Comparison of ENCODE assay signal across 11 mouse cellular contexts in the genomic region with DNA sequence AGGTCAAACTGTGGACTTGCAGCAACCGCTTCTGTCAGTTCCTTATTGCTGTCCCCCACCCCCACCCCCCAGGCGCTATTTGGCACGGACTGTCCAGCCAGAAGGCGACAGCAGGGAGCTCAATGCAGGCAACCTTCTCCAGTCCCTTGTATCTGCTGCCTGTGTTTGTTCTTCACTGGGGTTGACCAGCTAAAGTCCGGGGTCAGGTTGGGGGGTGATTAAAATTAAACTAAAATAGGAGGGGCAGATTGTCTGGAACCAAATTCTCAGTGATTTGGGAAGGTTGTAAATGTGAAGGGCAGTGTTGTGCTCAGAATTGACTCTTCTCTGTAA. TPM values are rescaled to one million over a fixed set of nuclear protein-coding genes. Genes with fewer than 3 reads are reported as not detected.
A peak's percentile ranks its signal among the peaks of the same experiment; 100 is the strongest.
DNase-seq lines count a peak whose midpoint lies in the region; ATAC-seq and TF ChIP-seq lines count a peak whose summit lies in the region.
"Had no signal": no experiment of that assay in that cellular context is flagged by ENCODE, and none has a peak within 500 bp of the region (broad histone marks: within the 10 kb centered on the region; RNA-seq: fewer than 3 reads in every experiment).

No protein-coding gene starts in this region.

- H3K4me1 ChIP-seq in cerebellum, adult 2 months (ENCODE audit: control insufficient read depth, insufficient read depth, low read length) = peaks cover 6% of the 10 kb centered on the region
- H3K4me1 ChIP-seq in ES-E14 (ENCODE audit: control insufficient read depth in 2 of 2, insufficient read depth in 2 of 2, low read length in 2 of 2, poor library complexity in 1 of 2) = peaks cover 0 to 21% of the 10 kb centered on the region in 2 experiments; a peak in 2 of 4 replicates
- peaks cover 6% of the 10 kb centered on the region for H3K4me1 ChIP-seq in hindbrain, embryonic 16.5 days (ENCODE audit: control insufficient read depth, insufficient read depth, low read depth, low read length)
- H3K4me1 ChIP-seq in liver, embryonic 15.5 days (replicated peaks) = no peaks in the 10 kb centered on the region

- WGBS in cerebellum, adult 2 months = 2% methylated on average over 5 of the region's 5 CpGs
- under 1% methylated on average over 5 of the region's 5 CpGs for WGBS in hindbrain, embryonic 16.5 days
- WGBS in liver, embryonic 15.5 days (ENCODE audit: insufficient replicate concordance) = 5% methylated on average over 5 of the region's 5 CpGs

- H3K4me2 ChIP-seq in hindbrain, embryonic 16.5 days (ENCODE audit: low read length) = peak overlapping the region; percentile 79
- H3K4me2 ChIP-seq in liver, embryonic 15.5 days = peak overlapping the region; percentile 16; the same call in 1 of the 2 replicates

- no peaks in the 10 kb centered on the region for H3K9me3 ChIP-seq in ES-E14 (ENCODE audit: control insufficient read depth, insufficient read depth, low read depth, low read length)
- H3K9me3 ChIP-seq in hindbrain, embryonic 16.5 days (ENCODE audit: control insufficient read depth, low read length) = no peaks in the 10 kb centered on the region
- no peaks in the 10 kb centered on the region for H3K9me3 ChIP-seq in liver, embryonic 15.5 days (replicated peaks)

- no peak for TF ChIP-seq CTCF in cerebellum, adult 2 months (IDR thresholded peaks at IDR 0.05; ENCODE audit: borderline replicate concordance, insufficient read depth, low read depth, low read length)

- TF ChIP-seq POLR2A in cerebellum, adult 2 months (IDR thresholded peaks at IDR 0.05; ENCODE audit: borderline replicate concordance, insufficient read depth, low read length) = no peak

- in situ Hi-C loops in ES-E14 (cut with MboI; ENCODE audit: low sequenced_read_pairs in 2 of 2, unreplicated experiment in 2 of 2) = no loop called here

- H3K36me3 ChIP-seq in ES-E14 (ENCODE audit: control insufficient read depth, insufficient read depth, low read length, poor library complexity, severe bottlenecking) = no peaks in the 10 kb centered on the region
- no peaks in the 10 kb centered on the region for H3K36me3 ChIP-seq in hindbrain, embryonic 16.5 days (ENCODE audit: control insufficient read depth, insufficient read depth, low read length)
- H3K36me3 ChIP-seq in liver, embryonic 15.5 days (replicated peaks) = no peaks in the 10 kb centered on the region

- no peak for ATAC-seq in hindbrain, embryonic 16.5 days
- ATAC-seq in liver, embryonic 15.5 days (ENCODE audit: insufficient read depth) = no peak
- ATAC-seq: inflammation-experienced regulatory T-cells, adult 6 months had no signal

- no peaks in the 10 kb centered on the region for H3K27me3 ChIP-seq in cerebellum, adult 2 months (ENCODE audit: control insufficient read depth, insufficient read depth, low read length)
- H3K27me3 ChIP-seq in hindbrain, embryonic 16.5 days (replicated peaks; ENCODE audit: control insufficient read depth, insufficient read depth, low read length) = no peaks in the 10 kb centered on the region
- peaks cover 17% of the 10 kb centered on the region for H3K27me3 ChIP-seq in liver, embryonic 15.5 days

- H3K27ac ChIP-seq in cerebellum, adult 2 months (ENCODE audit: insufficient read depth, low read length) = peak overlapping the region; percentile 99
- no peak overlapping the region; the same call in 1 of the 2 replicates for H3K27ac ChIP-seq in ES-E14 (ENCODE audit: insufficient read depth, low read depth, low read length, poor library complexity, severe bottlenecking)
- peak overlapping the region; percentile 93 for H3K27ac ChIP-seq in hindbrain, embryonic 16.5 days (ENCODE audit: low read depth, low read length)
- no peak overlapping the region for H3K27ac ChIP-seq in liver, embryonic 15.5 days (replicated peaks)

- DNase-seq in cerebellum, adult 2 months = no peak
- DNase-seq in cerebellum, postnatal 25 days = no peak
- no peak for DNase-seq in ES-E14 (ENCODE audit: low read depth, low spot score)
- DNase-seq in adrenal gland, adult 18-20 months (ENCODE audit: low spot score in 2 of 2) = no peak
- DNase-seq in adrenal gland, adult (ENCODE audit: inconsistent age in 2 of 2, low spot score in 1 of 2) = no peak
- no peak for DNase-seq in layer of hippocampus, adult 8-10 months (ENCODE audit: low spot score in 2 of 2)
- DNase-seq: thymus, postnatal 14 days had no signal

- H3K4me3 ChIP-seq in cerebellum, adult 2 months (replicated peaks; ENCODE audit: insufficient read depth, low read depth, low read length) = peak overlapping the region; percentile 97
- H3K4me3 ChIP-seq in ES-E14 (ENCODE audit: insufficient read depth in 1 of 2, low read depth in 1 of 2, low read length in 2 of 2, poor library complexity in 1 of 2, severe bottlenecking in 1 of 2) = peak overlapping the region; percentile 68 to 76
- peak overlapping the region; percentile 68 for H3K4me3 ChIP-seq in hindbrain, embryonic 16.5 days (ENCODE audit: low read length)
- no peak overlapping the region for H3K4me3 ChIP-seq in liver, embryonic 15.5 days (replicated peaks)

- peak overlapping the region; percentile 80 for H3K9ac ChIP-seq in ES-E14 (ENCODE audit: insufficient read depth, low read depth, low read length, poor library complexity, severe bottlenecking)
- peak overlapping the region; percentile 87 for H3K9ac ChIP-seq in hindbrain, embryonic 16.5 days (ENCODE audit: low read depth, low read length)
- H3K9ac ChIP-seq in liver, embryonic 15.5 days = no peak overlapping the region

TF ChIP-seq in ES-E14, 5 proteins besides CTCF, POLR2A, EP300 and RAD21:
- no peak for TF ChIP-seq MAFK (IDR thresholded peaks at IDR 0.05; ENCODE audit: insufficient read depth, low read depth, low read length)
- no peak for TF ChIP-seq ZNF384 (IDR thresholded peaks at IDR 0.05; ENCODE audit: low read depth, low read length)
- TF ChIP-seq CHD2 (IDR thresholded peaks at IDR 0.05; ENCODE audit: low read depth, low read length) = no peak

RNA-seq across cellular contexts. Expression of a gene that starts 0.2 kb away (rescaled TPM):
- polyA plus RNA-seq in cerebellum, adult 2 months (2012; rRNA removed) = 21.7 and 23.5 TPM in 2 replicates
- total RNA-seq in ES-E14 (2012; rRNA removed) = 4.8 and 8.6 TPM in 2 replicates
- 16.4 and 16.5 TPM in 2 replicates for polyA plus RNA-seq in hindbrain, embryonic 16.5 days (2015; fragmentation: Nextera tagmentation; extraction: Ambion mirVana)
- polyA plus RNA-seq in liver, embryonic 15.5 days (2015; fragmentation: Nextera tagmentation; extraction: Ambion mirVana) = 0.01 TPM in 1 of 2 replicates, not detected in the other
- total RNA-seq in adrenal gland, adult 18-20 months (2021) = under 1 TPM; 0.22 to 0.43 TPM
- 10 to 100 TPM; 45.8 to 58.9 (median 51.9) TPM for total RNA-seq in layer of hippocampus, adult 8-10 months (2022)
- total RNA-seq: common myeloid progenitor, adult 5-6 weeks had no signal
- polyA plus RNA-seq: inflammation-experienced regulatory T-cells, adult 6 months had no signal

Comparison
In these comparisons a context has a peak if more than half of its experiments do, and no peak if none do; other contexts are left out.
1. H3K27ac ChIP-seq: peak in cerebellum, adult 2 months (single experiment) and hindbrain, embryonic 16.5 days (single experiment); none in ES-E14 (single experiment) and liver, embryonic 15.5 days (single experiment).